Mouse (Mus musculus) leukemia stem cell, adult 10-12 weeks (primary cell): ENCODE measurements around the gene Vdac1. TPM values are rescaled to one million over a fixed set of nuclear protein-coding genes. Genes with fewer than 3 reads are reported as not detected.

Experiments
- polyA plus RNA-seq: library from polyadenylated mRNA; stranded (reverse); fragments of >175 nt; gene quantifications from 2 replicates; pipeline ENCODE4 v1.2.3, GENCODE M21; 2012; ENCODE audit warnings: low replicate concordance

Vdac1 gene
- polyA plus RNA-seq = 14.9 and 30.1 TPM in 2 replicates

DNA sequence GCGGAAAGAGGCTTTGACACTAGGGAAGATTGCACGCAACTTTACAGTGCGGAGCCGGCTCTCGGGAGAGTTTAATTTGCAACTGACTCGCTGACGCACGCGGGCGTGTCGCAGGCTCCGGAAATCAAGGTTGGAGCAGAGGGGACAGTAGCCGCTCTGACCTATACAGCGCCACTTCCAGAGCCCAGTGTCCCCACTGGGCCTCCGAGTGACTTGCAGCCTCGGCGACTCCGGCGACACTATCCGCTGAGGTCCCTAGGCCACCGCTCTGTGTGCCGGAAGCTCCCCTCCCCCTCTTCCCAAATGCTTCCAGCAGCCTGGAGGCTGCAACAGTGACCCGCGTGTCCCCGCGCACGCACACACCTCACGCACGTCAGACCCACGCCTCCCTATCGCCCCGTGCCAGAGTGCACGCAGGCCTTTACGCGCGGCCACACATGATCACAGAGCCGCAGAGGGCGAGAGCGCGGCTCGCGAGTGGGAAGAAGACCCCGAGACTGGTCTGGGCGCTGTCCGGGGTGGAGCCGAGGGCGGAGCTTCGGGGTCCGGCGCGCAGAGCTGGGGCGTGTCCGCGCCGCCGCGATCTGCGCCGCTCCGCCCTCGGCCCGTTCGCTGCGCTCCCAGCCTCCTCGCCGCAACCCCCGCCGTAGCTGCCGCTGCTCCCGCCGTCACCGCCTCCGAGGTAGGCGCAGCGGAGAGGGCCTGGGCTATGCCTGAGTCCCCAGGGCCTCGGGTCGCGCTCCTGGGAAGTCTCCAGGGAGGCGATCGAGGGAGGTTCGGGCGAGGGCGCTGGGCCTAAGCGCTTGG is at the start of gene Vdac1:
TSS of gene Vdac1 (plus strand) at position 390 of the 807 bp plus-strand sequence.

DNA sequence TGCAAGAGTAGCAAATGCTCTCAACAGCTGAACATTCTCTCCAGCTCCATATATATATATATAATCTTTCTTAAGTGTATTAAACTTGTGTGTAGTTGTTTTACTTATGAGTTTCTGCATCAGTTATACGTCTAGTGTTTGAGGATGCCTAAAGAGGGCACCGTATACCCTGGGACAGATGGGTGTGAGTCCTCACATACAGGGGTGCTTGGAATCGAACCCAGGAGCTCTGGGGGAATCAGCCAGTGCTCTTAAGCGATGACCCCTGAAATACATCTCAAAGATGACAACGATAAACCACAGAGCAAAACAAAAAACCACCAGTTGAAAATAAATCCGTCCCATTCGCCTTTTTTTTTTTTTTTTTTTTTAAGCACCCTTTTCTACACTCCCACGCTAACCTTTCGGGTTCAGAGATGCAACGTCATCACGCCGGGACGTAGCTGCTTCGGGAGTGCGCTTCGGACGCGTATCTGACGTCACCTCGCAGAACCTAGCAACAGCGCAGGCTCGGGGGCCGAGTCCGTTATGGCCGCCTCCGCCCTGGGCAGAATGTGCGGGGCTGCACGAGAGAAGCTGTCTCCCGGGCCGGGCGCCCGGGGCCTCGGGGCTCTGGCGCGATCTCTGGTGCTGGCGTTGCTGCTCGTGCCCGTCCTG is 35.4 kb downstream of the Vdac1 start, which contains the start of gene 9530068E07Rik:
TSS of gene 9530068E07Rik (plus strand) at position 489 of the 657 bp plus-strand sequence.

Other genes starting within 250 kb of the Vdac1 start
- gene Olfr1373, start 215.3 kb upstream of the Vdac1 start, polyA plus RNA-seq = not detected in 2 replicates
- gene Olfr1371, start 146.9 kb upstream of the Vdac1 start, polyA plus RNA-seq = not detected in 2 replicates
- gene Skp1a, start 128.9 kb upstream of the Vdac1 start, polyA plus RNA-seq = 1.8 and 4.1 TPM in 2 replicates
- gene Tcf7, start 77.8 kb upstream of the Vdac1 start, polyA plus RNA-seq = 38.8 and 66.2 TPM in 2 replicates
- gene 9530068E07Rik, start 35.6 kb downstream of the Vdac1 start, polyA plus RNA-seq = 119 and 124 TPM in 2 replicates